ENCODE assay signal across 8 mouse cellular contexts in genomic region chr2:155018762-155019641, GRCm38 (mm10). TPM values are rescaled to one million over a fixed set of nuclear protein-coding genes. Genes with fewer than 3 reads are reported as not detected.
DNase-seq lines count a peak whose midpoint lies in the region; ATAC-seq and TF ChIP-seq lines count a peak whose summit lies in the region.

No protein-coding gene starts in this region.

- DNase-seq in 416B (ENCODE audit: low read depth) = peak; percentile 89
- peak; percentile 94 for DNase-seq in brain, embryonic 14.5 days (ENCODE audit: low read depth)
- no peak for DNase-seq in liver, embryonic 13.5 days
- DNase-seq in naive thymus-derived CD4-positive, alpha-beta T cell, adult 2 months (ENCODE audit: low read depth) = peak; percentile 78

- peaks cover 16% of the 10 kb centered on the region for H3K27me3 ChIP-seq in erythroblast, embryonic 14.5 days (ENCODE audit: control insufficient read depth)
- peaks cover 16% of the 10 kb centered on the region for H3K27me3 ChIP-seq in heart, embryonic 12.5 days (replicated peaks)
- peaks cover 10% of the 10 kb centered on the region; the same call in 1 of the 2 replicates for H3K27me3 ChIP-seq in kidney, embryonic 15.5 days
- H3K27me3 ChIP-seq in liver, embryonic 13.5 days = peaks cover 23% of the 10 kb centered on the region
- H3K27me3 ChIP-seq in stomach, embryonic 14.5 days (ENCODE audit: control insufficient read depth, insufficient read depth, low read length) = no peaks in the 10 kb centered on the region

- peak overlapping the region; percentile 31 for H3K4me3 ChIP-seq in erythroblast, embryonic 14.5 days (replicated peaks)
- H3K4me3 ChIP-seq in heart, embryonic 12.5 days = peak overlapping the region; percentile 54
- peak overlapping the region; percentile 53 for H3K4me3 ChIP-seq in kidney, embryonic 15.5 days (replicated peaks)
- peak overlapping the region; percentile 57 for H3K4me3 ChIP-seq in liver, embryonic 13.5 days (replicated peaks)
- peak overlapping the region; percentile 40 for H3K4me3 ChIP-seq in stomach, embryonic 14.5 days (ENCODE audit: low read depth, low read length)

- peaks cover 28% of the 10 kb centered on the region for H3K9me3 ChIP-seq in erythroblast, embryonic 14.5 days (ENCODE audit: control insufficient read depth, low read length)
- no peaks in the 10 kb centered on the region for H3K9me3 ChIP-seq in heart, embryonic 12.5 days (replicated peaks)
- H3K9me3 ChIP-seq in kidney, embryonic 15.5 days (replicated peaks) = no peaks in the 10 kb centered on the region
- H3K9me3 ChIP-seq in liver, embryonic 13.5 days (replicated peaks) = no peaks in the 10 kb centered on the region
- no peaks in the 10 kb centered on the region for H3K9me3 ChIP-seq in stomach, embryonic 14.5 days (ENCODE audit: control insufficient read depth, low read depth, low read length)

- under 1% methylated on average over 38 of the region's 38 CpGs for WGBS in heart, embryonic 12.5 days
- WGBS in kidney, embryonic 15.5 days = under 1% methylated on average over 38 of the region's 38 CpGs
- WGBS in liver, embryonic 13.5 days (ENCODE audit: insufficient replicate concordance) = 1% methylated on average over 38 of the region's 38 CpGs
- WGBS in stomach, embryonic 14.5 days = under 1% methylated on average over 38 of the region's 38 CpGs

- H3K9ac ChIP-seq in heart, embryonic 12.5 days = peak overlapping the region; percentile 65
- peak overlapping the region; percentile 51 for H3K9ac ChIP-seq in kidney, embryonic 15.5 days
- peak overlapping the region; percentile 57 for H3K9ac ChIP-seq in liver, embryonic 13.5 days
- H3K9ac ChIP-seq in stomach, embryonic 14.5 days (replicated peaks; ENCODE audit: low read depth, low read length) = peak overlapping the region; percentile 19

- ATAC-seq in heart, embryonic 12.5 days (ENCODE audit: insufficient number of reproducible peaks, low FRiP score) = peak; percentile 83
- ATAC-seq in kidney, embryonic 15.5 days (replicated peaks; ENCODE audit: low FRiP score) = peak; percentile 96
- peak; percentile 95 for ATAC-seq in liver, embryonic 13.5 days (ENCODE audit: low read depth)
- ATAC-seq in stomach, embryonic 14.5 days (ENCODE audit: insufficient number of reproducible peaks, insufficient read depth, low FRiP score, low read depth) = peak; percentile 90; the same call in 1 of the 2 replicates

- TF ChIP-seq CTCF in brain, embryonic 14.5 days (IDR thresholded peaks at IDR 0.05; ENCODE audit: borderline replicate concordance, extremely low read depth, insufficient read depth, insufficient read length) = no peak

- no peaks in the 10 kb centered on the region; the same call in 1 of the 2 replicates for H3K4me1 ChIP-seq in erythroblast, embryonic 14.5 days (ENCODE audit: control insufficient read depth)
- H3K4me1 ChIP-seq in heart, embryonic 12.5 days (replicated peaks) = no peaks in the 10 kb centered on the region
- H3K4me1 ChIP-seq in kidney, embryonic 15.5 days = peaks cover 12% of the 10 kb centered on the region
- peaks cover 13% of the 10 kb centered on the region for H3K4me1 ChIP-seq in liver, embryonic 13.5 days (replicated peaks)
- H3K4me1 ChIP-seq in stomach, embryonic 14.5 days (ENCODE audit: control insufficient read depth, insufficient read depth, low read length) = peaks cover 3% of the 10 kb centered on the region; the same call in 1 of the 2 replicates

- H3K27ac ChIP-seq in heart, embryonic 12.5 days (ENCODE audit: poor library complexity, severe bottlenecking) = peak overlapping the region; percentile 39
- H3K27ac ChIP-seq in kidney, embryonic 15.5 days = peak overlapping the region; percentile 89
- H3K27ac ChIP-seq in liver, embryonic 13.5 days = peak overlapping the region; percentile 67
- H3K27ac ChIP-seq in stomach, embryonic 14.5 days (ENCODE audit: low read length) = peak overlapping the region; percentile 86

- TF ChIP-seq POLR2A in brain, embryonic 14.5 days (IDR thresholded peaks at IDR 0.05; ENCODE audit: borderline replicate concordance, extremely low read depth, insufficient read depth, insufficient read length, poor library complexity, severe bottlenecking) = peak; percentile 42; the same call in 1 of the 2 replicates

- H3K4me2 ChIP-seq in heart, embryonic 12.5 days = peak overlapping the region; percentile 96
- H3K4me2 ChIP-seq in kidney, embryonic 15.5 days = peak overlapping the region; percentile 91
- H3K4me2 ChIP-seq in liver, embryonic 13.5 days = peak overlapping the region; percentile 83
- peak overlapping the region; percentile 90 for H3K4me2 ChIP-seq in stomach, embryonic 14.5 days (replicated peaks; ENCODE audit: low read depth, low read length)

- H3K36me3 ChIP-seq in erythroblast, embryonic 14.5 days (ENCODE audit: control insufficient read depth) = no peaks in the 10 kb centered on the region
- H3K36me3 ChIP-seq in heart, embryonic 12.5 days = no peaks in the 10 kb centered on the region
- H3K36me3 ChIP-seq in kidney, embryonic 15.5 days = no peaks in the 10 kb centered on the region
- no peaks in the 10 kb centered on the region for H3K36me3 ChIP-seq in liver, embryonic 13.5 days
- no peaks in the 10 kb centered on the region for H3K36me3 ChIP-seq in stomach, embryonic 14.5 days (ENCODE audit: control insufficient read depth, insufficient read depth, low read length)

RNA-seq across cellular contexts. Expression of gene Gm14226, which starts 0.9 kb away (rescaled TPM):
- 0.15 and 0.24 TPM in 2 replicates for polyA plus RNA-seq in brain, embryonic 14.5 days (2012; rRNA removed)
- not detected in 2 replicates for polyA plus RNA-seq in erythroblast, embryonic 14.5 days (2012)
- 0.94 and 0.95 TPM in 2 replicates for polyA plus RNA-seq in heart, embryonic 12.5 days (2016; fragmentation: Nextera tagmentation; extraction: Ambion mirVana)
- polyA plus RNA-seq in kidney, embryonic 15.5 days (2015; fragmentation: Nextera tagmentation; extraction: Ambion mirVana) = 1.5 and 2.0 TPM in 2 replicates
- 0.41 and 0.68 TPM in 2 replicates for polyA plus RNA-seq in liver, embryonic 13.5 days (2015; fragmentation: Nextera tagmentation; extraction: Ambion mirVana)
- 1.1 and 3.2 TPM in 2 replicates for polyA plus RNA-seq in stomach, embryonic 14.5 days (2014; fragmentation: Nextera tagmentation; extraction: Ambion mirVana)

RNA-seq across cellular contexts. Expression of gene Ahcy, which starts 55.3 kb away (rescaled TPM):
- 73.0 and 87.3 TPM in 2 replicates for polyA plus RNA-seq in brain, embryonic 14.5 days (2012; rRNA removed)
- 0.48 and 0.59 TPM in 2 replicates for polyA plus RNA-seq in erythroblast, embryonic 14.5 days (2012)
- 48.6 and 50.9 TPM in 2 replicates for polyA plus RNA-seq in heart, embryonic 12.5 days (2016; fragmentation: Nextera tagmentation; extraction: Ambion mirVana)
- 75.5 and 80.4 TPM in 2 replicates for polyA plus RNA-seq in kidney, embryonic 15.5 days (2015; fragmentation: Nextera tagmentation; extraction: Ambion mirVana)
- 63.1 and 65.3 TPM in 2 replicates for polyA plus RNA-seq in liver, embryonic 13.5 days (2015; fragmentation: Nextera tagmentation; extraction: Ambion mirVana)
- 71.9 and 78.9 TPM in 2 replicates for polyA plus RNA-seq in stomach, embryonic 14.5 days (2014; fragmentation: Nextera tagmentation; extraction: Ambion mirVana)

Comparison
In these comparisons a context has a peak if more than half of its experiments do, and no peak if none do; other contexts are left out.
1. H3K27ac ChIP-seq: peak in every context shown above with its lines; median percentile 89 in kidney, embryonic 15.5 days; 86 in stomach, embryonic 14.5 days; 67 in liver, embryonic 13.5 days; 39 in heart, embryonic 12.5 days.
2. RNA of gene Ahcy, which starts 55.3 kb away (polyA plus RNA-seq): 75.5 to 80.4 TPM in kidney, embryonic 15.5 days, 73.0 to 87.3 TPM in brain, embryonic 14.5 days, 71.9 to 78.9 TPM in stomach, embryonic 14.5 days, 63.1 to 65.3 TPM in liver, embryonic 13.5 days and 48.6 to 50.9 TPM in heart, embryonic 12.5 days; 0.48 to 0.59 TPM in erythroblast, embryonic 14.5 days; every median in the first group is over 10 times any median in the second.
3. Peak in every context shown above with its lines, with median percentiles within 50 percentile points of each other: H3K4me3 ChIP-seq, ATAC-seq, H3K4me2 ChIP-seq and H3K9ac ChIP-seq.